ENCODE assay signal across 9 mouse cellular contexts in the genomic region with DNA sequence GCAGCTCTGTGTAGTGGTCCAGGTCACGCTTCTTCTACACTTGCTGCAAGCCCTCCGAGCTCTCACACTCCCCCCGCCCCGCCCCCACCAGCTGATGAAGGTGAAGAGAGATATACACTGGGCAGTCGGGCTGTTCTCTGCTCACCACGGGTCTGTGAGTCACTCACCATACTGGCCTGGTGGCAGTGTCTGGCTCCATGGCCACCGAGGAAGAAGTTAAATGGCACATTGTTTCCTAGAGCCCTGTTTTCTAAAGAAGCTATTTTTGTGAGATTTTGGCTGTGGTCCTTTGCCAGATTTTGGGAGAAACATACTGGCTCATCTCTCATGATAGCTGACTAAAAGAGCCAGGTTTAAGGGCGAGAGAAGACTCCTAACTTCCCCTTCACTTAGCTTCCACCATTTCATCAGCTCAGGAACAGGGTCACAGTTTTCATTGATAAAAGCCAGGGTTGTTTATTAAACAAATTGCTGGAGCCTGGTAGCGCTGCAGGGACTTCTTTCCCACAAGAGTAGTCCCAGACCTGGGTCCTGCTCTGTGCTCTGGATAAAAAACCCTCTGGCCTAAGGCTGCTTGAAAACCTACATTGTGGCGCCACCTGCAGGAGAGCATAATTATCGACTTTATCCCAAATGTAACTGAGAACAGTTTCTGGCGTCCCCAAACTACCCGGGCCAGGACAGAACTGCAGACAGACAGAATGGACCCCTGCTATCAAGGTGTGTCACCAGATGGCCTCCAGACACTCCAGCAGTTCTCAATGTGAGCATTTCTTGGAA. TPM values are rescaled to one million over a fixed set of nuclear protein-coding genes. Genes with fewer than 3 reads are reported as not detected.
DNase-seq lines count a peak whose midpoint lies in the region; ATAC-seq lines count a peak whose summit lies in the region.
"Had no signal": no experiment of that assay in that cellular context is flagged by ENCODE, and none has a peak within 500 bp of the region (broad histone marks: within the 10 kb centered on the region; RNA-seq: fewer than 3 reads in every experiment).

No protein-coding gene starts in this region.

- WGBS in hindbrain, embryonic 11.5 days: 32% methylated on average over 13 of the region's 13 CpGs
- 31% methylated on average over 13 of the region's 13 CpGs for WGBS in hindbrain, embryonic 13.5 days

- H3K9me3 ChIP-seq in hindbrain, embryonic 11.5 days (ENCODE audit: control insufficient read depth, low read length): no peaks in the 10 kb centered on the region
- no peaks in the 10 kb centered on the region for H3K9me3 ChIP-seq in hindbrain, embryonic 13.5 days

- no peaks in the 10 kb centered on the region for H3K4me1 ChIP-seq in hindbrain, embryonic 11.5 days (replicated peaks; ENCODE audit: control insufficient read depth, insufficient read depth, low read length)
- peaks cover 17% of the 10 kb centered on the region for H3K4me1 ChIP-seq in hindbrain, embryonic 13.5 days (replicated peaks)

- no peak overlapping the region for H3K27ac ChIP-seq in hindbrain, embryonic 11.5 days (ENCODE audit: low read depth, low read length)
- no peak overlapping the region for H3K27ac ChIP-seq in hindbrain, embryonic 13.5 days

- peaks cover 13% of the 10 kb centered on the region for H3K27me3 ChIP-seq in hindbrain, embryonic 11.5 days (ENCODE audit: control insufficient read depth, insufficient read depth, low read length)
- peaks cover 15% of the 10 kb centered on the region for H3K27me3 ChIP-seq in hindbrain, embryonic 13.5 days

- no peak overlapping the region for H3K4me2 ChIP-seq in hindbrain, embryonic 11.5 days (replicated peaks; ENCODE audit: low read depth, low read length)
- H3K4me2 ChIP-seq in hindbrain, embryonic 13.5 days: no peak overlapping the region

- peak; percentile 85 for DNase-seq in hindbrain, embryonic 11.5 days (ENCODE audit: low spot score)
- peak; percentile 28 for DNase-seq in c-Kit-negative CD71-positive TER-119-positive erythroid progenitor cells, embryonic 14.5 days (ENCODE audit: low read depth, low spot score)
- peak; percentile 42 for DNase-seq in kidney, adult 11 months
- DNase-seq in left cerebral cortex, postnatal 14 days (ENCODE audit: low spot score in 2 of 2): peak; percentile 84 to 86
- peak; percentile 82 for DNase-seq in mesoderm, embryonic 11.5 days (ENCODE audit: low read depth, low spot score)
- DNase-seq in thymus, postnatal 4 days: peak; percentile 74

- no peak for ATAC-seq in hindbrain, embryonic 11.5 days (ENCODE audit: low FRiP score)
- no peak for ATAC-seq in hindbrain, embryonic 13.5 days (ENCODE audit: low FRiP score)
- ATAC-seq in frontal cortex, adult (ENCODE audit: low TSS enrichment): 0 out of 2 replicates have a peak, but pooled peaks have one; percentile 10

- H3K4me3 ChIP-seq in hindbrain, embryonic 11.5 days (ENCODE audit: low read depth, low read length): no peak overlapping the region
- H3K4me3 ChIP-seq in hindbrain, embryonic 13.5 days: no peak overlapping the region
- H3K4me3 ChIP-seq: megakaryocyte, embryonic 14.5 days had no signal

- no peak overlapping the region for H3K9ac ChIP-seq in hindbrain, embryonic 11.5 days (ENCODE audit: low read depth, low read length)
- H3K9ac ChIP-seq in hindbrain, embryonic 13.5 days: no peak overlapping the region

- no peaks in the 10 kb centered on the region for H3K36me3 ChIP-seq in hindbrain, embryonic 11.5 days (ENCODE audit: control insufficient read depth, insufficient read depth, low read length)
- H3K36me3 ChIP-seq in hindbrain, embryonic 13.5 days: no peaks in the 10 kb centered on the region

- intact Hi-C loops in left cerebral cortex, postnatal 14 days (cut with DNase I): loop anchor here (2.0 to 5.0 kb wide), 3 partner anchors 262 to 926 kb away; no protein-coding TSS in a partner anchor

RNA-seq across cellular contexts. Expression of a gene that starts 3.2 kb away (rescaled TPM):
- polyA plus RNA-seq in hindbrain, embryonic 11.5 days (2014; fragmentation: Nextera tagmentation; extraction: Ambion mirVana): 6.3 and 8.1 TPM in 2 replicates
- polyA plus RNA-seq in hindbrain, embryonic 13.5 days (2015; fragmentation: Nextera tagmentation; extraction: Ambion mirVana): 15.9 and 16.2 TPM in 2 replicates
- total RNA-seq in left cerebral cortex, postnatal 14 days (2021): 10 to 100 TPM; 76.4 to 85.1 TPM

Comparison
In these comparisons a context has a peak if more than half of its experiments do, and no peak if none do; other contexts are left out.
1. DNase-seq: peak in every context shown above with its lines; median percentile 85 in hindbrain, embryonic 11.5 days; 85 in left cerebral cortex, postnatal 14 days; 82 in mesoderm, embryonic 11.5 days; 74 in thymus, postnatal 4 days; 42 in kidney, adult 11 months; 28 in c-Kit-negative CD71-positive TER-119-positive erythroid progenitor cells, embryonic 14.5 days.